Mouse (Mus musculus) kidney, adult 2 months (tissue): Measurements from ENCODE around the gene Dact2.

Experiments used
- CTCF ChIP-seq: fragments of 200-500 bp; conservative IDR thresholded peaks from 2 replicates; pipeline ENCODE4 v1.5.1; 2011; ENCODE audit warnings: low read depth, mild to moderate bottlenecking, control low read depth, low read length, moderate library complexity, mixed read lengths; ENCODE audit not compliant: insufficient read depth, insufficient read length
- POLR2A ChIP-seq: fragments of 200-500 bp; IDR thresholded peaks from one replicate; pipeline ENCODE4 v1.6.1; 2011; ENCODE audit warnings: low read depth, low read length, control low read depth

- no peak for TF ChIP-seq CTCF
- no peak for TF ChIP-seq POLR2A
Observed at GRCm38 (mm10) chr17:14200206-14200605, 3.9 kb downstream of the Dact2 start.
